Mouse (Mus musculus) ES-Bruce4 (cell line): ENCODE measurements around the gene Cst3.

ENCODE experiments used
- CTCF ChIP-seq: IDR thresholded peaks from one replicate; pipeline ENCODE4 v1.8.1; 2011; ENCODE audit warnings: low read depth, low read length
- EP300 ChIP-seq: IDR thresholded peaks from 2 replicates; pipeline ENCODE4 v1.6.1; 2011; ENCODE audit warnings: low read depth, low read length; ENCODE audit not compliant: insufficient read depth
- POLR2A ChIP-seq: IDR thresholded peaks from one replicate; pipeline ENCODE4 v1.8.1; 2011; ENCODE audit warnings: low read length; ENCODE audit not compliant: insufficient read depth

GRCm38 (mm10) chr2:148870526-148870925 is 5.0 kb downstream of the Cst3 start:
- TF ChIP-seq CTCF (no peak), POLR2A (no peak), EP300 (no peak)
